Mouse (Mus musculus) heart, embryonic 16.5 days (tissue): ENCODE data around the gene Tcl1b2. TPM values are rescaled to one million over a fixed set of nuclear protein-coding genes. Genes with fewer than 3 reads are reported as not detected.
"Not testable (repeated sequence)": the region's sequence is repeated elsewhere in the genome, so short reads cannot be mapped to it uniquely, and the experiment has no call there.

Experiments
- ATAC-seq: fragments of 200-750 bp; cut with Nextera tagmentation; replicated peaks from 2 replicates; pipeline ENCODE4 v1.8.0; 2017; ENCODE audit warnings: moderate number of reproducible peaks; ENCODE audit not compliant: insufficient read depth, low FRiP score; ENCODE audit errors: extremely low read depth
- H3K27ac ChIP-seq: fragments of 300-500 bp; sonication (generic); 2 replicates; pipeline ENCODE4 v1.5.1; 2014; ENCODE audit warnings: mild to moderate bottlenecking, low read length, control low read depth, moderate library complexity
- H3K27me3 ChIP-seq: fragments of 300-500 bp; sonication (generic); 2 replicates; pipeline ENCODE4 v1.6.1; 2014; ENCODE audit warnings: low read length, mixed read lengths; ENCODE audit not compliant: control insufficient read depth, insufficient read depth
- H3K36me3 ChIP-seq: fragments of 300-500 bp; sonication (generic); 2 replicates; pipeline ENCODE4 v1.6.1; 2014; ENCODE audit not compliant: control insufficient read depth, insufficient read depth
- H3K4me1 ChIP-seq: fragments of 300-500 bp; sonication (generic); 2 replicates; pipeline ENCODE4 v1.6.1; 2014; ENCODE audit warnings: low read length, mixed read lengths; ENCODE audit not compliant: control insufficient read depth, insufficient read depth
- H3K4me2 ChIP-seq: fragments of 300-500 bp; sonication (generic); 2 replicates; pipeline ENCODE4 v1.6.1; 2014; ENCODE audit warnings: low read depth, mild to moderate bottlenecking, control low read depth, low read length
- H3K4me3 ChIP-seq: fragments of 300-500 bp; sonication (generic); 2 replicates; pipeline ENCODE4 v1.5.1; 2014; ENCODE audit warnings: mild to moderate bottlenecking, control low read depth, low read length
- H3K9ac ChIP-seq: fragments of 300-500 bp; sonication (generic); 2 replicates; pipeline ENCODE4 v1.6.1; 2014; ENCODE audit warnings: low read length, control low read depth
- H3K9me3 ChIP-seq: fragments of 300-500 bp; sonication (generic); replicated peaks from 2 replicates; pipeline ENCODE4 v1.6.1; 2016; ENCODE audit warnings: low read length; ENCODE audit not compliant: control insufficient read depth
- WGBS: fragments of 180-500 bp; shearing (Covaris S2); extraction: QIAGEN DNeasy Blood & Tissue Kit; methylation state at CpG from one replicate; pipeline ENCODE4 v1.1.7; 2014; 5-methylcytosine and 5-hydroxymethylcytosine counted together
- polyA plus RNA-seq: library from polyadenylated mRNA; unstranded; fragments of >200 nt; fragmentation: Nextera tagmentation; extraction: Ambion mirVana; gene quantifications from 2 replicates; pipeline ENCODE4 v1.2.1, GENCODE M21; 2015

Tcl1b2 gene
- polyA plus RNA-seq, 1 experiment from 2014 or later = not detected

DNA sequence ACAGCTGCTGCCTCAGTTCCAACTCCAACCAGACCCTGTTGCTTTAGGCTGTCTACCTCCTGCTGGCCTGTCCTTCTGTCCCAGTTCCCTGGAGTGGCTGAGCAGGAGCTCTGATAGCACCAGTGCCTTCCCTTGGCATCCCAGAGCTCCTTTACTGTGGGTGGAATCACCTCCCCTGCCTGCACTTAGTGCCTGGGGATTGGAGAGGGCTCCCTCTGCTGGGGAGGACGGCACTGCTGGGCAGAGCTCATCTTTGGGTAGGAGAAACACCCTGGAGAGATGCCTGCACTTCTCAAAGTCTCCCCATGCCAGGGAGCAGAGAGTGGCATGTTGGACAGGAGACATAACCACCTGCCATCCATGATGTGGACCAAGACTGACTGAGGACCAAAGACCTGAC, 886 bp upstream of the Tcl1b2 start:
- not testable (repeated sequence) for H3K9ac ChIP-seq, H3K27ac ChIP-seq, H3K27me3 ChIP-seq, H3K36me3 ChIP-seq, H3K4me3 ChIP-seq, H3K9me3 ChIP-seq, ATAC-seq, H3K4me1 ChIP-seq, H3K4me2 ChIP-seq
- WGBS = 36% methylated on average over 1 of the region's 1 CpGs

- not testable (repeated sequence) for H3K27ac ChIP-seq, H3K36me3 ChIP-seq, H3K27me3 ChIP-seq, H3K4me2 ChIP-seq, ATAC-seq, H3K4me3 ChIP-seq, H3K9ac ChIP-seq, H3K9me3 ChIP-seq, H3K4me1 ChIP-seq
- WGBS = 47% methylated on average over 4 of the region's 4 CpGs
Measured at GRCm38 (mm10) chr12:105155286-105155685, 9.5 kb downstream of the Tcl1b2 start.

GRCm38 (mm10) chr12:105158842-105159241, 13.0 kb downstream of the Tcl1b2 start:
- ATAC-seq = no peak
- WGBS = 71% methylated on average over 6 of the region's 6 CpGs

GRCm38 (mm10) chr12:105159390-105159789, 13.6 kb downstream of the Tcl1b2 start, which contains the start of gene Tcl1b1:
TSS of gene Tcl1b1 (plus strand) at chr12:105159690.
- 70% methylated on average over 4 of the region's 4 CpGs for WGBS
- Histone ChIP-seq H3K36me3 (no peaks in the 10 kb centered on the region), H3K4me3 (no peak within 1 kb of the TSS), H3K9ac (no peak within 1 kb of the TSS), H3K9me3 (no peaks in the 10 kb centered on the region), H3K27me3 (no peaks in the 10 kb centered on the region), H3K27ac (no peak within 1 kb of the TSS), H3K4me1 (no peaks in the 10 kb centered on the region), H3K4me2 (no peak within 1 kb of the TSS)
- no peak for ATAC-seq

More at GRCm38 (mm10) chr12:105158842-105159241, 13.0 kb downstream of the Tcl1b2 start:
- no peaks in the 10 kb centered on the region for H3K9me3 ChIP-seq
- H3K27me3 ChIP-seq = no peaks in the 10 kb centered on the region
- no peak overlapping the region for H3K9ac ChIP-seq
- H3K36me3 ChIP-seq = no peaks in the 10 kb centered on the region
- no peak overlapping the region for H3K4me3 ChIP-seq
- H3K27ac ChIP-seq = no peak overlapping the region
- H3K4me2 ChIP-seq = no peak overlapping the region
- no peaks in the 10 kb centered on the region for H3K4me1 ChIP-seq

- Histone ChIP-seq H3K9ac (no peak overlapping the region), H3K27ac (no peak overlapping the region), H3K4me1 (no peaks in the 10 kb centered on the region), H3K4me2 (no peak overlapping the region), H3K36me3 (no peaks in the 10 kb centered on the region), H3K9me3 (no peaks in the 10 kb centered on the region), H3K4me3 (no peak overlapping the region), H3K27me3 (0 out of 2 replicates have a peak, but pooled peaks cover 2% of the 10 kb centered on the region)
- WGBS = 51% methylated on average over 3 of the region's 3 CpGs
- ATAC-seq = no peak
Measured at GRCm38 (mm10) chr12:105166734-105167133, 20.9 kb downstream of the Tcl1b2 start.

DNA sequence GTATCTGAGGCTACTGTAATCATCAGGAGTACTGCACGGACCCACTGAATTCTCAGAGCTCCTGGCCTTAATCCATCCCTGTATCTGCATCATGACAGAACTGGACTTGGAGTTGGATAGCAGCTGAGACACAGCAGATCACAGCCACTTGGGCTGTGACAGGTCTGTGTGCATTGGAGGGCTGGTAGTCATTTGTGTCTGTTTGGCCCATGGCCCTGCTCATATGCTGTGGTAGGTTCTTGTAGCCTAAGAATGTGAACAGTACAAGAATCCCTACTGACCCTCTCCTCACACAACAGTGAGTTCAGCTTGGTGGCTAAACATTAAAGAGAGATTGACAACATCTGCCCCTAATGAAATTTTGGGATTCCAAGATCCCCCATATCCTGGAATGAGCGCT, 27.6 kb downstream of the Tcl1b2 start:
- WGBS = 65% methylated on average over 2 of the region's 2 CpGs
- no peak overlapping the region for H3K4me3 ChIP-seq
- no peak overlapping the region for H3K4me2 ChIP-seq
- no peak for ATAC-seq
- H3K4me1 ChIP-seq = no peaks in the 10 kb centered on the region
- no peak overlapping the region for H3K9ac ChIP-seq
- H3K36me3 ChIP-seq = no peaks in the 10 kb centered on the region
- no peak overlapping the region for H3K27ac ChIP-seq
- no peaks in the 10 kb centered on the region for H3K9me3 ChIP-seq
- no peaks in the 10 kb centered on the region for H3K27me3 ChIP-seq

GRCm38 (mm10) chr12:105174318-105174717, 28.5 kb downstream of the Tcl1b2 start:
- not testable (repeated sequence) for H3K4me2 ChIP-seq, H3K9me3 ChIP-seq, H3K27me3 ChIP-seq, H3K36me3 ChIP-seq, H3K4me1 ChIP-seq, H3K9ac ChIP-seq, ATAC-seq, H3K27ac ChIP-seq, H3K4me3 ChIP-seq
- WGBS = 27% methylated on average over 2 of the region's 2 CpGs

GRCm38 (mm10) chr12:105176044-105176443, 30.2 kb downstream of the Tcl1b2 start, which contains the start of gene Tcl1b5:
TSS of gene Tcl1b5 (plus strand) at chr12:105176344.
- ATAC-seq, H3K4me1 ChIP-seq, H3K27me3 ChIP-seq, H3K9ac ChIP-seq, H3K4me2 ChIP-seq, H3K4me3 ChIP-seq, H3K27ac ChIP-seq, H3K36me3 ChIP-seq, H3K9me3 ChIP-seq: not testable (repeated sequence)
- WGBS = 58% methylated on average over 3 of the region's 3 CpGs

DNA sequence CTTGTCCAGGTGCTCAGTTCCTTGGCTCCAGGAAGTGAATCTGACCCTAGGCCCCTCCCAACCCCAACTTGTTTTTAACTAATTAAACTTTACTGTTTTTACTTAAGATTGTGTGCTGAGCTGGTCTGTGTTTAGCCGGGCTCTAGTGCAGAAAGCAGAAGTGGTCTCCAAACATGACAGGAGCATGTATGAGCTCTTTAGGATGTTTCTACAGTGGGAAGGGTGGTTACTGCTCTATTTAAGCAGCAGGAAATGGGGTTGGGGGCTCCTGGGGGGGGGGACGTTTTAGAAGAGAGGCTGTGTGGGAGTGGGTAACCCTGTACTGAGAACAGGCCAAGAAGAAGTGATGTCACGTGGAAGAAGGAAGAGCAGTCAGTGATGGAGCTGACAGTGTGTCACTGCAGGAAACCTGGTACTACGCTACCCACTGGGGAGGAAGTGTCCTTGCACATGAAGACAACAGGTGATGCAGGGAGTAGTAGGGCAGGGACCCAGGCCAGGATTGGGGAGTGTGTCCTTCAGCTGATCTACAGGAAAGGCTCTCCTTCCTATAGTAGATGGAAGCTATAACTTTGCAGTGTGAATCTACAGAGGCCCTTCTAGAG, 35.3 kb downstream of the Tcl1b2 start:
- not testable (repeated sequence) for ATAC-seq, H3K4me3 ChIP-seq, H3K27me3 ChIP-seq, H3K4me2 ChIP-seq, H3K9me3 ChIP-seq, H3K4me1 ChIP-seq, H3K36me3 ChIP-seq, H3K9ac ChIP-seq, H3K27ac ChIP-seq
- WGBS = 66% methylated on average over 4 of the region's 4 CpGs
